Mouse (Mus musculus): Measurements from ENCODE around the gene Slc5a4b.

The Slc5a4b gene

DNA sequence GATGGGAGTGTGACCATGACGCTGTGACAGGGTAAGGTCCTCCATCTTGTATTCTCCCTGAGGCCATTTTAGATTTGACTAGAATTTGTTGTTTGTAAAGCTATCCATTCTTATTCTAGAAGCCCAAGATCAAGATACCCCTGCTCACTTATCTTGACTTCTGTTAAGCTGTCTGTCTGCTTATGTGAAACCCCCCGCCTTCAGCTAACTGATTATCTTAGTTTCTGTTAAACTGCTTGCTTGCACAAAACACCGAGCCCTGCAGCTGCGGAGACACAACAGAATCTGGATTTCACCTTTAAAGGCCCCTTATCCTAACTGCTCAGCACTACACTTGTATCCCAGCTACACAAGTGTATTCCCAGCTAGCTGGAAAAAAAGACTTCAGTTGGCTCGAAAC, 73.8 kb downstream of the Slc5a4b start:
- no peak for DNase-seq (ENCODE audit: low spot score in 2 of 2)

DNA sequence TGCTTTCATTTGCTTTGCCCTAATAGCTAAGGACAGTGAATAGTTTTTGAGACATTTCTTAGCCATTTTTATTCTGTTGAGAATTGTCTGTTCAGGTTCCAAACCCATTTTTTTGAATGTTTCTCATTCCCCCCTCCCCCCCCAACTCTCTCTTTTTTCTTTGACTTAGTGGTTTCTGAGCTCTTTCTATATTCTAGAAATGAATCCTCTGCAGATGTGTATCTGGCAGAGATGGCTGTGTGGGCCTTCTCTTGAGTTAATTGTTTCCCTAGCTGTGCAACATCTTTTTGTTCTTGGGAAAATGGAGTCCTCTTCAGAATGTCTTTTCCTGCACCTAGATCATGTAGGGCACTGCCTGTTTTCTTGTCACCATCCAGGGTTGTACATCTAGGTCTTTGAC, 75.5 kb downstream of the Slc5a4b start:
- DNase-seq (ENCODE audit: low spot score in 2 of 2) = no peak

DNA sequence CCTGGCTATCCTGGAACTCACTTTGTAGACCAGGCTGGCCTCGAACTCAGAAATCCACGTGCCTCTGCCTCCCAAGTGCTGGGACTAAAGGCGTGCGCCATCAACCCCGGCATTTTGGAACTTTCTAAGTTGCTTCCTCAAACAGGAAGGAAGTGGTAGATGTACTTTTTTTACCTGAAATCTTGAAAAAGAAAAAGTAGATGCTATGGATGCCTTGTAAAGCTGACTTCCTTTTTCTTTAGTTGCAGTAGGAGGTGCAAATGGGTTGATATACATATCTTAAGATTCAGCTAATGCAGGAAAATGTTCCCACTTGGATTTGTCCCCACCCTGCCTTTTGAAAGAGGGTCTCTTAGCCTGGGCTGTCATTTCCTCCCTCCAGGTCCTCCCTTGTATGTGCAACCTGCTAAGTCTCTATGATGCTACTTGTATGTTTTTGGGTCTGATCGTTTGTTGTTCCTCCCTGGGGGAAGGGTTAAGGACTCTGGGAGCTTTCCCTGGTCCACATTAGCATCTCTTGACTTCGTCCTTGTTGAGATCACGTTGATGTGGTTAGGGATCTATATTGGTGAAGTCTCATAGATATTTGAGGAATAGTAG, 76.7 kb downstream of the Slc5a4b start:
- no peak for DNase-seq (ENCODE audit: low spot score in 2 of 2)

DNA sequence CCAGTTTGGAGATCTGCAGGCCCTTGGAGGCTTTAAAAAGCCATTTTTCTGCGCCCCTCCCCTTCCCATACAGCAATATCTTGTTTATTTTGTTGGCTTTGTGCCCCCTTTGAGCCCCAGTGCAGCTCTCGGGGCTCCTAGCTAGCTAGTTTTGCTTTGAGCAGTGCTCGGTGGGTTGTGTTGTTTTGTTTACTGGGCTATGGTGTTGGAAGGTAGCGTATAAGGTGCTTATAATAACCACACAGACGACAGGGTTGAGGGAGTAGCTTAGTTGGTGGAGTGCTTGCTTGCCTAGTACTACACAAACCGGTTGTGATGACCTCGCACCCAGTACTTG, 77.7 kb downstream of the Slc5a4b start:
- no peak for DNase-seq (ENCODE audit: low spot score in 2 of 2)

DNA sequence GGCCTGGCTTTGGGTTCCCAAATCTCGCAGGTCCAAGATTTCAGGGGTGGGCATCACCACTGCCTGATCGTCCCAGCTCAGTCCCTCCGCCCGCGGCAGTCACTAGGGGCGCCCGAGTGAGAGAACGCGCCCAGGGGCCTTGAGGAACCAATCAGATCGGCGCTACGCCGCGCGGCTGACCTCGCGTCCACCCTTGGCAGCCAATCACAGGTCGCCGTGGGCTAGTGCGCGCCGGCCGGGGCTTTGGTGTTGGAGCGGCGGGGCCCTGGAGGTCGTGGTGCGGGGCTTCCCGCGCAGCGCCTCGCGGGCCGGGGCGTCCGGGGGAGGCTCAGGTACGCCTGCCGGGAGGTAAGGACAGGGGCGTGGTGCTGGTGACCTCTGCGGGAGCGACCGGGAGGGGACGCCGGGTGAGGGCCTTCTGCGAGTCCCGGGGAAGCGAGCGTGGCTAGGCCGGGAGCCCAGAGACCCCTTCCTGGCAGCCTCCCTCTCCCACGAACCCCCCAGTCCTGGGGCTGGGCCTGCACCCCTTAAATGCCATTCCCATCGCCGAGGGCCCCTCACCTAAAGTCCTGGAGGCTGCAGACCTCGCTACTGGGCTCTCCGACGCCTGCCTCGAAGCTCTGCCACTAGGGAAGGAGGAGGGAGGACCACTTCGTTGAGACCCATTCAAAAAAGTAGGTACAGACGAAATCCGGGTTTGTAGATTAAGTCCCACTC, 78.2 kb downstream of the Slc5a4b start, which contains the start of gene Zfp280b:
Gene Zfp280b (plus strand): TSS at position 249 of the 717 bp plus-strand sequence.
- peak; percentile 92 for DNase-seq (ENCODE audit: low spot score in 2 of 2)

DNA sequence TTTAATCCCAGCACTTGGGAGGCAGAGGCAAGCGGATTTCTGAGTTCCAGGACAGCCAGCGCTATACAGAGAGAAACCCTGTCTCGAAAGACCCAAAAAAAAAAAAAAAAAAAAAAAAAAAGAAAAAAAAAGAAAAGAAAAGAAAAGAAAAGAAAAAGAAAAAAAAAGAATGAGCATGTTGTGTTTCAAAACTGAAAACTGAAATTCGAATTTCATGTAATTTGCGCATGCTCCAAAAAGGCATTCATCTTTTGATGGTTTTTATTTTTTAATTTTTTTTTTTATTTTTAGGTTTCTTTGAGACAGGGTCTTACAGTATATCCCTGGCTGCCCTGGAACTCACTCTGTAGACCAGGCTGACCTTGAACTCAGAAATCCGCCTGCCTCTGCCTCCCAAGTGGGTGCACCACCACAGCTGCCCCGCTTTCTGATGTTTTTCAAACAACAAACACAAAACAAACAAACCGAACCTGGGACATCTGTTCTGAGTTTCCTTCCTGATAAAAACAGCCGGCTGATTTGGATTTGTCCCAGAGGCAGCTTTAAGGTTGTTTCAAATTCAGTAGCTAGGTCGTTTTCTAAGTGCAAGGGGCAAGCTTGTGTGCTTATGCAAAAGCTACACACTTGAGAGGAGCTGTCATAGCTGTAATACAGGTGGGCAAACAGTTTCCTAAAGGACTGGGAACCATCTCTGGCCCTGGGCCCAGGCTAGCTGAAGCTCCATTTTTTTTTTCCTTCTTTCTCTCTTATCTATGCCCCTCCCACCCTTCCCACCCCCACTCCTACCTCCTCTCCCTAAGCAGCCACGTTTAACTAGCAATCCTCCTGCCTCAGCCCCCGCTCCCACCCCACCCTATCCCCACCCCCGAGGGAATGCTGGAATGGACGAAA, 79.0 kb downstream of the Slc5a4b start:
- DNase-seq (ENCODE audit: low spot score in 2 of 2) = no peak

DNA sequence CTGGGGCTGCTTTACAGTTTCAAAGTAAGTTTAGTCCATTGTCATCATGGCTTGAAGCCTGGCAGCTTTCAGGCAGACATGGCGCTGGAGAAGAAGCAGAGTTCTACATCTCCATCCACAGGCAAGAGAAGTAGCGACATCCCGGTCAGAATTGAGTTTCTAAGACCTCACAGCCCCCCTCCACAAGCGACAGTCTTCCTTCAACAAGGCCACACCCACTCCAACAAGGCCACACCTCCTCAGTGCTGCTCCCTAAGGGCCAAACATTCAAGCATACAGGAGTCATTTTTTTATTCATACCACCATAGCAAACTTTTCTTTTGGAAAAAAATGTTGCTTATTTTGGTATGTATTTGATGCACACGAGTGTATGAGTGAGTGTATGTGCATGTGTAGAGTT, 80.3 kb downstream of the Slc5a4b start:
- DNase-seq (ENCODE audit: low spot score in 2 of 2) = no peak

DNA sequence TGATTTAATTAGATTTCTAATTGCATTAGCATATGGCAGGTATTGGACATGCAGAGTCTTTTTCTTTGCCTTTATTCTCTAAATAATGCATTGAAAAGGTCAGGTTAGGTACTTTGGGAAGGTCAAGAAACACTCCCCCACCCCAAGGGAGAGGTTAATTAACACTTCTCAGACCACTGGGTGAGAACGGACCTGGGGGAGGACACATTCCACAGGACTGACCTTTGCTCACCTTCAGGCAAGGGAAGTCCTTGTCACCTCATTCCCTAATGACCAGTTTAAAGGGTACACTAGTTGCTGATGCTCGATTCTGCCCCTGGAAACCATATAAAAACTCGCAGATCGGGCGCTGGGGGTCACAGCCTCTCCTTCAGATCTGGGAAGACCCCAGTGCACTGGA, 81.5 kb downstream of the Slc5a4b start:
- DNase-seq (ENCODE audit: low spot score in 2 of 2) = no peak

DNA sequence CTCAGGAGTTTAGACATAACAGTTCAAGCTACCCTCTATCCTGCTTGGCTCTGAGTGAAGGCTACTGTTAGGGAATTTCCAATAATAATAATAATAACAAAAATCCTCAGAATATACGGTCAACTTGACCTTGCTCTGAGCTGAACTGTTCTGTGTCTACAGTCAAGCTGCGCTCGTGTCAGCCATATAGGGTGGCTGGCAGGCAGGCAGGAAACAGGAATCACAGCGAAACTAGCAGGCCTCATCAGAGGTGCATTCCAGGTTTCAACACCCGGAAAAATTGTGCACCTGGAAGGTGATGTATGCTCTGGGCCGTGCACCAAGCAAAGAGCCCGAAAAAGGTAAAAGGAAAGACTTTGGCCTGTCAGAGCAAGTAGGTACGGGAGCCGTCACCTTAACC, 82.4 kb downstream of the Slc5a4b start:
- no peak for DNase-seq (ENCODE audit: low spot score in 2 of 2)

DNA sequence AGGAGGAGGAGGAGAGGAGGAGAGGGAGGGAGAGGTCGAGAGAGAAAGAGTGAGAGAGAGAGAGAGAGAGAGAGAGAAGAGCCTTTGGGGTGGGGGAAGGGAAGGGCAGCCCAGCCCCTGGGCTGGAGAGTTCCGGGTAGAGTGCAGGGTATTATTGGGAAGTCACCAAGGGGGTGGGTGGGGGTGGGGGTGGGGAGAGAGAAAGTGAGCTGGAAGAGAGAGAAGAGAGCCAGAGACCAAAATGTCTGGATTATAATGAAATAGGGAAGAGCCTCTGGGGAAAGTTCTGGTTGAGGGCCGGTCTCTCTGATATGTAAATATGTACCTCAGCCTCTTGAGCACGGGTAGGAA, 82.8 kb downstream of the Slc5a4b start:
- no peak for DNase-seq (ENCODE audit: low spot score in 2 of 2)

DNA sequence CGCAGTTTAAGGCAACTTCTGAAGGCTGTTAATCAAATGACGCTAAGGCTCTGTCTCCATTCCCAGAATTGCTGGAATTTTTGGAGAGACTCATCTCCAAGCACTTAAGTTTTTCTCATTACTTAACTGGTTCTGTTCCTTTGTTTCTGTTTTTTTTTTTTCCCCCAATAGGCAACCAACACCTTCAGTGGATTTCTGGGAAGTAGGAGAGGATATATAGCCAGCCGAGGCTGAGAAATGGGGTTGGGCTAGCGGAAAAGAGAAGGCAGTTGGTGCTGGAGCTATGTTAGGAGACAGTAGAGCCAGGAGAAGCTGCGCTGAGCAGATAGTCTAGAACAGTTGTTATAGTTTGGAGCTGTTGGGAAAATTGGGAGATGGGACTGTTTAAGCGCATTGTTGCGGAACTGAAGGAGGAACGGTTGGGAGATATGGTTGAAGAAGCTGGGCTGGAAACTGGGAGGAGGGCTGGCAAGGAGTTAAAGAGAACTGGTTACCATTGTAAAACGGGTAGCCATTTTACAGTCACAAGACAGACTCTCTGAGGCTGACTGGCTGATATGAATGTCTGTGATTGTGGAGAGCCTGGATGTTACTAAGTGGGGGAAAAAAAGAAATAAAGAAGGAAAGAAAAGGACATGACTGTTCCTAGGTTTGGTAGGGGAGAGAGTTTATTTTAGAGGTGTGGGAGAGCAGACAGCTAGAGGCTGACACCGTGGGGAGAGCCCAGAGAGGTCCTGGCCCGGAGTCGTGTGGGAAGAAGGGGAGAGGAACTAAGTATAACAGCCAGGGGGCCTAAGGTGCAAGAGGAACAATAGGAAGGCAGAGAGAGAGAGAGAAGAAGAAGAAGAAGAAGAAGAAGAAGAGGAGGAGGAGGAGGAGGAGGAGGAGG, 83.4 kb downstream of the Slc5a4b start:
- no peak for DNase-seq (ENCODE audit: low spot score in 2 of 2)

DNA sequence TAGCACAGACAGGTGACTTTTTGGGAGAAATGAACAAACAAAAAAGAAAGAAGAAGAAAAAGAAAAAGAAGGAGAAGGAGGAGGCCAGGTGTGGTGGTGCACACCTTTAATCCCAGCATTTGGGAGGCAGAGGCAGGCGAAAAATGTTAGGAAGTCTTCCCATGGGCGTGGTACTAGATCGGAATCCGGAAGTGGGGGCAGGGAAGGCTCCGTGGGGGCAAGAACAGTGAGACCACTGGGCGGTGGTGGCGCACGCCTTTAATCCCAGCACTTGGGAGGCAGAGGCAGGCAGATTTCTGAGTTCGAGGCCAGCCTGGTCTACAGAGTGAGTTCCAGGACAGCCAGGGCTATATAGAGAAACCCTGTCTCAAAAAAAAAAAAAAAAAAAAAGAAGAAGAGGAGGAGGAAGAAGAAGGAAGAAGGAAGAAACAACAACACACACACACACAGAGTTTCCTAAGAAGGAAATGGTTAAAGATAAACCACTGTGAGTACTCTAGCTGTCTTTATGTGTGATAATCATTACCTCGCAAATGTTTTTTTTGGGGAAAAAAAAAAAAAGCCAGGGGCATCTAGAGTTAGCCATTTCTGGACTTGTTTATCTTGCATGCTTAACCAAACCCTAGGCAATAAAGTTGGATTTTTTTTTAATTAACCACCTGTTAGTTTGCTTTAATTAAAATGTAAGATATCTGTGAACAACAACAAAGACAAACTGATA, 85.1 kb downstream of the Slc5a4b start:
- DNase-seq (ENCODE audit: low spot score in 2 of 2) = no peak

DNA sequence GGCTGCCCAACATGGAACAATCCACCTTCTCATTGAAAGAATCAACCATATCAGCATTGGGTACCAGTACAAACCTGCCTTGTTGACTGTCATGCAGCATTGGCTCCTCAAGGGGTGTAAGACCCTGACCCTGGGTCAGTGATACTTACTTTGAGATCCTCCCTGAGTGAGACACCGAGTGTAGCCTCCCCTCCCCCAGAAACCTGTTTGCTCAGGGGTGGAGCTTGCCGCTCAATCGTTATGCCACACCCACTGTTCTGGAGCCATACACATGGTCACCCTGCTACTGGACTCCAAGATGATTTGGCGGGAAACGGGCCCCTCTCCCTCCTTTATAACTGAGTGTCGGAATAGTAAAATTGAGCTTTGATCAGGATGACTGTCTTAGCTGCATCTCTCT, 86.8 kb downstream of the Slc5a4b start:
- no peak for DNase-seq (ENCODE audit: low spot score in 2 of 2)

DNA sequence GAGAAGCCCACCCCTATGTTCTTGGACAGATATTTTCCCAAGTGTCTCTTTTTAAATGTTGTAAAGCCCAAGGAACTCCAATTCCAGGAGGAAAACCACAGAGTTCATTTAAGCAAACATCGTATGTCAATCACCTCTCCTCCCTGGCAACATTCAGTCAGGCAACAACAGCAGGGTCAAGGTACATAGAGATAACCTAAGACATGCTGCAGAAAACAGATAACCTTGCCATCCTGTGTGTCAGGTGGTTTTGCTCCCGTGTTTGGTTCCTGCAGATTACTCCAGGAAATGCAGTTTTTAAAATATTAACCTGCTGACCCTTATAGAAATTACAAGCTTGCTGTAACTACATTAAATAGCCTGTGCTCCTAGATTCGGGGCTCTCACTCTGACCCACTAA, 89.0 kb downstream of the Slc5a4b start:
- DNase-seq (ENCODE audit: low spot score in 2 of 2) = no peak

DNA sequence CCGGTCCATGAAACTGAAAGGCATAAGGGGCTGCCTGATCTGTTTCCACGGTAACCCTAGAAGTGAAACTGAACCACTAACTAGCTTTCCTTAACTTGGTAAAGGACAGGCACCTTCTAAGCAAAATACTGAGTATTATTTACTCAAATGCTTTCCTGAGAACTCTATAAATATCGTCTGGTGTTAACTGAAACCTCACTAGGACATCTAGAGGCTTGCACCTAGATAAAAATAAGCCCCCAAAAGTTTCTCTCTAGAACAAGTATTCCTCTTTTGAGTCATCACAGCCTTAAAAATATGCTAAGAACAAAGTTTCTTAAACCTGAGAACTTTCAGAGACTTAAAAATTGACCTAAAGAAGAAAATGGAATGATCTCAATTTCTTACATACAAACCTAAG, 93.9 kb downstream of the Slc5a4b start:
- DNase-seq (ENCODE audit: low spot score in 2 of 2) = no peak

DNA sequence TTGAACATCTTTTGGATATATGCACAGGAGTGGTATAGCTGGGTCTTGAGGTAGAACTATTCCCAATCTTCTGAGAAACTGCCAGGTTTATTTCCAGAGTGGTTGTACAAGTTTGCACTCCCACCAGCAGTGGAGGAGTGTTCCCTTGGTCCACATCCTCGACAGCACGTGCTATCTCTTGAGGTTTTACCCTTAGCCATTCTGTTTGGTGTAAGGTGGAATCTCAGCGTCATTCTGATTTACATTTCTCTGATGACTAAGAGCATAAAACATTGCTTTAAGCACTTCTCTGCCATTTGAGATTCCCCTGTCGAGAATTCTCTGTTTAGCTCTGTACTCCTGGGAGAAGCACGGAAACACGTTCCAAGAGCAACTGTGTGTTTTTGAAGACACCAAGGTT, 97.8 kb downstream of the Slc5a4b start:
- no peak for DNase-seq (ENCODE audit: low spot score in 2 of 2)

DNA sequence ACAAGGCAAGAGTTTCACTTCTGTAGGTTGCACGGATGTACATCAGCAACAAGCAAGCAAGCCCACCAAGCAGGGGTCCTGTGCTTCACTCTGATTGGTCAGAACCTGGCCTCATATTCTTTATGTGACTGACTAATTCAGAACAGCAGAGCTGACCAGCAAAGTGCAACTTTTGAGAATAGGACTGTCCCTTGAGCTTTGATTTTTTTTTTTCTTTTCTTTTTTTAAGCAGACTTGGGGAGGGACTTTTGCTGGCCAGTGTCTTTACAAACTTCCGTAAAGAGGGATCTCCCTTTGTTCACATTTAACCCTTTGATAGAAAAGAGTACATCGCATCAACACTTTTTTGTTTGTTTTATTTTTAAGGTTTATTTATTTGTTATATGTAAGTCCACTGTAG, 100.9 kb downstream of the Slc5a4b start:
- no peak for DNase-seq (ENCODE audit: low spot score in 2 of 2)
